Mouse (Mus musculus) heart, postnatal 0 days (tissue): ENCODE measurements at regions not wholly inside any gene's neighbourhood (a gene's known extent, or its start where the extent isn't known, plus 50 kb on each side); places are given as distances from the start of the nearest gene placed in this dataset.

Experiments
- ATAC-seq: fragments of 200-750 bp; cut with Nextera tagmentation; 2 replicates; pipeline ENCODE4 v1.8.0; 2017; ENCODE audit warnings: low read depth, moderate number of reproducible peaks, moderate library complexity; ENCODE audit not compliant: insufficient read depth
- DNase-seq: peaks from one replicate; pipeline ENCODE4 v3.0.0-alpha.2; 2016; ENCODE audit warnings: low spot score
- H3K27ac ChIP-seq: fragments of 300-500 bp; sonication (generic); 2 replicates; pipeline ENCODE4 v1.5.1; 2014; ENCODE audit warnings: low read depth, mild to moderate bottlenecking
- H3K27me3 ChIP-seq: fragments of 300-500 bp; sonication (generic); 2 replicates; pipeline ENCODE4 v1.6.1; 2014; ENCODE audit warnings: low read length, mixed read lengths; ENCODE audit not compliant: control insufficient read depth, insufficient read depth
- H3K36me3 ChIP-seq: fragments of 300-500 bp; sonication (generic); replicated peaks from 2 replicates; pipeline ENCODE4 v1.6.1; 2014; ENCODE audit warnings: low read length, mixed read lengths; ENCODE audit not compliant: control insufficient read depth, insufficient read depth
- H3K4me1 ChIP-seq: fragments of 300-500 bp; sonication (generic); 2 replicates; pipeline ENCODE4 v1.6.1; 2014; ENCODE audit warnings: antibody characterized with exemption; ENCODE audit not compliant: control insufficient read depth, insufficient read depth
- H3K4me2 ChIP-seq: fragments of 300-500 bp; sonication (generic); 2 replicates; pipeline ENCODE4 v1.6.1; 2014; ENCODE audit warnings: low read depth, mild to moderate bottlenecking, low read length, moderate library complexity
- H3K4me3 ChIP-seq: fragments of 300-500 bp; sonication (generic); 2 replicates; pipeline ENCODE4 v1.5.1; 2014; ENCODE audit warnings: low read depth, low read length
- H3K9ac ChIP-seq: fragments of 300-500 bp; sonication (generic); replicated peaks from 2 replicates; pipeline ENCODE4 v1.6.1; 2014; ENCODE audit warnings: low read depth, low read length, mixed read lengths
- H3K9me3 ChIP-seq: fragments of 300-500 bp; sonication (generic); replicated peaks from 2 replicates; pipeline ENCODE4 v1.6.1; 2016; ENCODE audit warnings: low read length; ENCODE audit not compliant: control insufficient read depth
- CTCF ChIP-seq: IDR thresholded peaks from 2 replicates; pipeline ENCODE4 v1.5.1; 2016; ENCODE audit warnings: antibody characterized with exemption, control low read depth, low read depth
- EP300 ChIP-seq: IDR thresholded peaks from 2 replicates; pipeline ENCODE4 v1.6.1; 2016; ENCODE audit warnings: antibody characterized with exemption, low read depth
- WGBS: fragments of 180-500 bp; shearing (Covaris S2); extraction: QIAGEN DNeasy Blood & Tissue Kit; methylation state at CpG from one replicate; pipeline ENCODE4 v1.1.7; 2014; 5-methylcytosine and 5-hydroxymethylcytosine counted together

- DNase-seq (no peak), ATAC-seq (no peak)
- no peak overlapping the region for H3K9ac ChIP-seq
- H3K36me3 ChIP-seq = no peaks in the 10 kb centered on the region
- H3K4me1 ChIP-seq = no peaks in the 10 kb centered on the region
- no peaks in the 10 kb centered on the region for H3K27me3 ChIP-seq
- no peak overlapping the region for H3K4me2 ChIP-seq
- H3K9me3 ChIP-seq = no peaks in the 10 kb centered on the region
- H3K4me3 ChIP-seq = no peak overlapping the region
- 62% methylated on average over 1 of the region's 1 CpGs for WGBS
- H3K27ac ChIP-seq = no peak overlapping the region
- TF ChIP-seq EP300 (no peak), CTCF (no peak)
These were observed 578.3 kb downstream of the 1810013L24Rik start for GRCm38 (mm10) chr16:9408196-9408595.

DNA sequence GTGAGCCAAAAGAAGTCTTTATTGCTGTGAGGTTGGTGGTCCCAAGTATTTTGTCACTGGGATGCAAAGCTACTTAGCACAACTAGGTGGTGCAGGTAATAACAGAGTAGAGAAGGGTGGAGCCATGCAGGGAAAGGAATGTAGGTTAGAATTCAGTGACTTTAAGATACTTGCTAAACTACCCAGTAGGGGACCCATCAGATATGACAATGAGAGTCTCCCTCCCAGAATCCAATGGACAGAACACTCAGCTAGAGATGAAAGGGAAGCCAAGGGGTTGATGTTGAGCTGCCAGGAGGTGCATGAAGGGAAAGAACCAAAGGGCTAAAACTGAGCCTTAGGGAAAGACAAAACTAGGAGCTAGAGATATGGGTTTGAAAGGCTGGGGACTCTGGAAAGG is 564.9 kb downstream of the Grin2a start:
- H3K27me3 ChIP-seq = no peaks in the 10 kb centered on the region
- no peak for DNase-seq
- no peaks in the 10 kb centered on the region for H3K4me1 ChIP-seq
- no peak overlapping the region for H3K4me3 ChIP-seq
- TF ChIP-seq CTCF (no peak), EP300 (no peak)
- H3K36me3 ChIP-seq = no peaks in the 10 kb centered on the region
- H3K9ac ChIP-seq = no peak overlapping the region
- H3K27ac ChIP-seq = no peak overlapping the region
- no peak for ATAC-seq
- no peaks in the 10 kb centered on the region for H3K9me3 ChIP-seq
- H3K4me2 ChIP-seq = no peak overlapping the region

- ATAC-seq (no peak), DNase-seq (no peak)
- H3K27ac ChIP-seq = no peak overlapping the region
- no peak overlapping the region for H3K9ac ChIP-seq
- H3K9me3 ChIP-seq = no peaks in the 10 kb centered on the region
- no peak overlapping the region for H3K4me3 ChIP-seq
- H3K27me3 ChIP-seq = no peaks in the 10 kb centered on the region
- no peak overlapping the region for H3K4me2 ChIP-seq
- no peak for TF ChIP-seq CTCF
- no peak for TF ChIP-seq EP300
- WGBS = 50% methylated on average over 2 of the region's 2 CpGs
- no peaks in the 10 kb centered on the region for H3K4me1 ChIP-seq
- H3K36me3 ChIP-seq = no peaks in the 10 kb centered on the region
These were observed 556.0 kb downstream of the Grin2a start for GRCm38 (mm10) chr16:9439300-9439856.

GRCm38 (mm10) chr16:9439891-9440290 is 555.5 kb downstream of the Grin2a start:
- Histone ChIP-seq H3K9me3 (no peaks in the 10 kb centered on the region), H3K4me1 (no peaks in the 10 kb centered on the region), H3K27me3 (no peaks in the 10 kb centered on the region), H3K4me2 (no peak overlapping the region), H3K4me3 (no peak overlapping the region), H3K9ac (no peak overlapping the region), H3K36me3 (no peaks in the 10 kb centered on the region), H3K27ac (no peak overlapping the region)
- no peak for TF ChIP-seq EP300
- no peak for DNase-seq
- no peak for ATAC-seq
- WGBS = 73% methylated on average over 1 of the region's 1 CpGs

- Histone ChIP-seq H3K4me1 (no peaks in the 10 kb centered on the region), H3K27ac (no peak overlapping the region), H3K4me3 (no peak overlapping the region), H3K27me3 (no peaks in the 10 kb centered on the region), H3K4me2 (no peak overlapping the region), H3K9ac (no peak overlapping the region), H3K36me3 (no peaks in the 10 kb centered on the region), H3K9me3 (no peaks in the 10 kb centered on the region)
- 65% methylated on average over 4 of the region's 4 CpGs for WGBS
- no peak for TF ChIP-seq CTCF
- TF ChIP-seq EP300 = no peak
- DNase-seq = no peak
- ATAC-seq = no peak
These were observed 543.3 kb downstream of the Grin2a start for GRCm38 (mm10) chr16:9452058-9452457.

DNA sequence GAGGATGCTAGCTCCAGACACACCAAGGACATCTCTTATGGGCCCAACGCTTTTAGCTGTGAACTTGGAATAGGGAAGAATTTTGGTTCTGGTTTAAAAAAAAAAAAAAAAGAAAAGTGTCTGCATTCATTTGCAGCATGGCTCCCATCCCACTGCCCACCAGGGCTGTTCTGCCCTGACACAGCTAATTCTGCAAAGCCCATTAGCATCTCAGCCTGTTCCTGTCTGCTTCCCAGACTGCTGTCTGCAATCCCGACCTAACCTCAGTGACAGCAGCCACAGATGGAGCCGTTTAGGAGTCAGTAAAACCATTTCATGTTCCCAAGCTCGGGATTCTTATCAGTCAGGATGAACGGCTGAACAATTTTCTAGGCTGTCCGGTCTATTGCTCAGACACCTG is 537.8 kb downstream of the Grin2a start:
- H3K9me3 ChIP-seq = no peaks in the 10 kb centered on the region
- TF ChIP-seq CTCF = no peak
- TF ChIP-seq EP300 = no peak
- no peak overlapping the region for H3K27ac ChIP-seq
- no peak overlapping the region for H3K4me3 ChIP-seq
- no peak overlapping the region for H3K4me2 ChIP-seq
- no peaks in the 10 kb centered on the region for H3K27me3 ChIP-seq
- H3K36me3 ChIP-seq = no peaks in the 10 kb centered on the region
- ATAC-seq = no peak
- WGBS = 59% methylated on average over 6 of the region's 6 CpGs
- H3K4me1 ChIP-seq = no peaks in the 10 kb centered on the region
- DNase-seq = no peak
- H3K9ac ChIP-seq = no peak overlapping the region
